Mouse (Mus musculus) kidney, postnatal 4 days (tissue): ENCODE data around the gene Gm49396.

Experiments used
- DNase-seq, 2 experiments: peaks; one replicate each; pipeline ENCODE4 v3.0.0; 2021; ENCODE audit warnings: mixed read lengths in 2 of 2

The Gm49396 gene

DNA sequence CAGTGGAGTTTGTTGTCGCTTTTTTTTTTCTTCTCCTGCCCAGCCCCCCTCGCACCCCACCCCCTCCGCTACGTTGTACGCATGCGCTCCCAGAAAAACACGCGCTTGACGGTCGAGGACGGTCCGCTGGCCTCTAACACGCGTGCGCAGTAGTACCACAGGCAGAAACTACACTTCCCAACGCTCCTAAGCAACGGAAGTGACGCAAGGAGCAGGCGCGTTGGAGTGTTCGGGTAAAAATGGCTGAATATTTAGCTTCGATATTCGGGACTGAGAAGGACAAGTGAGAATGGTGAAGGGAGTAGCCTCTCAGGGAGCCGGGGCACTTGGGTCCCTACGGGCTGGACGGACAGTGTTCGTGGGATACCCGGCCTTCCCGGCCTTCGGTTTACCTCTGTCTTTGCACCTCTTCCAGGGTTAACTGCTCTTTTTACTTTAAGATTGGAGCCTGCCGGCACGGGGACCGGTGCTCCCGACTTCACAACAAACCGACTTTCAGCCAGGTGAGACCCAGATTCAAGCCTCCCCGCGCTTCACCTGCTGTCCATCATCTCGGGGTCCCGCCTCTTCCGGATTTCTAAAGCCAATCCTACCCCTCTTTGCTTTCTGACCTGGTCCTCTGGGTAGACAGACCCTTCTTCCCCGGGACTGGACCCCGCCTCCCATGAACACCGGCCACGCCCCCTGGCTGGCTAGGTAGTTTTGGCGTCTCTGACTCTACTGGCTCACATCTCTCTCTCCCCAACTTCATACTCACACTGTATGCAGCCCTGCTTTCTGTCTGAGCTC is at the start of gene Gm49396, which contains the start of the genes U2af1l4 and Psenen:
Gene Gm49396, plus strand, starts transcription at position 228 of the 789 bp plus-strand sequence.
Gene U2af1l4, plus strand, starts transcription at position 185 of the 789 bp plus-strand sequence.
Gene Psenen, minus strand, starts transcription at position 511 of the 789 bp plus-strand sequence.
- DNase-seq: peak; percentile 96 to 98

DNA sequence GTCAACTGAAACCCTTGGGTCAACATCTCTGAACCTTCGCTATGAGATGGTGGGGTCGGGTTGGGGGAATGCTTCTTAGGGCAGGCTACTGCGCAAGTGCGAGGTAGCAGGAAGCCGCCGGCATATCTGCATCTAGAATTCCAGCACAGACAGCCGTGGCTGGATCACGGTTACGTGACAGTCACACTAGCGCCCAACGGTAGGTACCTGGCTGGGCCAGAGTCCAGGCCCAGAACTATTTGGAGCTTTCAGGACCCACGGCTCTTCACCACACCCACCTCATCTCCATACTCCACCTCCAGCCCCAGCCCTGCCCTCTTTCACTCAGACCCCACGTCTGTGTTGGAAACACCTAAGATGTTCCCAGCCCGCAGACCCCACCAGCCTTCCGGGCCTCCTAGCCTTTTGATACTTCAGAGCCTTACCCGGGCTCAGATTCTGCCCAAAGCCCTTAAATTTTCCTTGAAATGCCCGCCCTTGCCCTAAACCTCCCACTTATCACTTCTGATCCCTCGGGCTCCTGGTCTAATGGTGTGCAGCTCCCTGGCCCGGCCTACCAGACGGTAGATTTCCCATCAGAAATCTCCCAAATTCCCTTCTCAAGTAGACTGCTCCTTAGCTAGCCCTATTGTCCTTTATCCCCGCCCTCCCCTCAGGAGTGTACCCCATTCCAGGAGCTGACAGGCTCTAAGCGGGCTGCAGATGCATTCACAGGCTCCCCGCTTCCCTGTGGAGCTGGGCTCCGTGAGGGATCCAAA is 48.0 kb upstream of the Gm49396 start:
- DNase-seq: no peak

- DNase-seq: no peak
These were observed 44.8 kb upstream of the Gm49396 start for GRCm38 (mm10) chr7:30518325-30518724.

GRCm38 (mm10) chr7:30520396-30520795 is 42.7 kb upstream of the Gm49396 start:
- peak; percentile 42 to 63 for DNase-seq

DNA sequence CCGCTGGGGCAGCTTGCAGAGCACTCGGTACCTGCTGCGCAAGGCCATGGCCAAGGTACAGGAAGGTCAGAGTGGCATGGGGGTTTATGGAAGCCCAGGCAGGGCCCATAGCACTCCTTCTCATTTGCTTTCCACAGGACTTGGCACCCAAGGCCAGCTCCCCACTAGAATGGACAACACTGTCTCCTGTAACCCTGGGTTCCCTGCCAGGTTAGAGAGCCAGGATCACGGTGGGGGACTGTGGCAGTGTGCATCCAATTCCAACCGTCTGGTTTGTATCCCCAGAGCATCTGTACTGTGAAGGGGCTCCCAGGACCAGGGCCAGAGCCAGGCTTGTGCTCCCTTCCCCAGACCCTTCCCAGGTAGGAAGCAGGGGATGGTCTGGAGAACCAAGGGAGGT is 42.3 kb upstream of the Gm49396 start:
- no peak for DNase-seq

GRCm38 (mm10) chr7:30522871-30523270 is 40.3 kb upstream of the Gm49396 start:
- DNase-seq: peak; percentile 51 to 61

DNA sequence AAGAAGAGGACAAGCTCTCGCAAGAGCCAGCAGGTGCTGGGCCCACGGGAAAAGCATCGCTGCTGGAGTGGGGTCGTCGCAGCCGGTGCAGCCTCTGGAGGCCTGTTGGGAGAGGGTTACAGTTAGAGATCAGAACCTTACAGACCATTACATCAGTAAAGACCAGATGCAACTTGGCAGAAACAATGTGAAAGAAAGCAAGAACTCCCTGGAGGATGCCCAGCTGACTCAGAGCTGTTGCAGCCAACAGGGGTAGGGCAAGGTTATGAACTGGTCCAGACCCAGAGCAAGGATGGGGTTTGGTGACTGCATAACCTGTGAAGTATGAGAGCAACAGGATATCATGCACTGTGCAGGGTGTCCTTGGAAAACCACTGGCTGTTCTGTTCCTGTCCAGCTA is 38.7 kb upstream of the Gm49396 start:
- no peak for DNase-seq

GRCm38 (mm10) chr7:30525954-30526353 is 37.2 kb upstream of the Gm49396 start:
- DNase-seq: peak; percentile 43 to 63

GRCm38 (mm10) chr7:30526399-30526798 is 36.7 kb upstream of the Gm49396 start:
- DNase-seq: peak in 1 of 2 experiments; percentile 35

GRCm38 (mm10) chr7:30526981-30527380 is 36.2 kb upstream of the Gm49396 start:
- DNase-seq: no peak

DNA sequence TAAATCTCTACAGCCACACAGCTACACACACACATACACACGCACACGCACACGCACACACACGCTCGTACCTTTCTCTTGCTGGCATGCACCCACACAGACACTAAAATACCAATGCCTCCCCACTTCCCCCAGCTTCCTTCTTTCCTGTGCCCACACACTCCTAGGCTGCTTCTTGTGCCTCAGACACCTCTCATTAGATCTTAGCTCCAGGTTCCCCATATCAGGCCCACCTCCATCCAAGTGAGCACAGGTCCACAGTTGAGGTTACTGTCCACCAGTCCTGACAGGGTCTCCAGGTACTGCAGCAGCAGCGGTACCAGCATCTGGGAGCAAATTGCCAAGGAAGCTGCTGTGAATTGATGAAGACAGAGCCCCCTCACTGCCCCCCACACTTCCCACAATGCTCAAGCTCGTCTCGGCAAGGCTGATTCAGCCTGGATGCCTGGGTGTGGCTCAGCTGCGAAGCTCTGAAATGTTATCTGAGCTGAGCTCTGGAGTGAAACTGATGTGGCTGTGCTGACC is 31.8 kb upstream of the Gm49396 start:
- DNase-seq: no peak

DNA sequence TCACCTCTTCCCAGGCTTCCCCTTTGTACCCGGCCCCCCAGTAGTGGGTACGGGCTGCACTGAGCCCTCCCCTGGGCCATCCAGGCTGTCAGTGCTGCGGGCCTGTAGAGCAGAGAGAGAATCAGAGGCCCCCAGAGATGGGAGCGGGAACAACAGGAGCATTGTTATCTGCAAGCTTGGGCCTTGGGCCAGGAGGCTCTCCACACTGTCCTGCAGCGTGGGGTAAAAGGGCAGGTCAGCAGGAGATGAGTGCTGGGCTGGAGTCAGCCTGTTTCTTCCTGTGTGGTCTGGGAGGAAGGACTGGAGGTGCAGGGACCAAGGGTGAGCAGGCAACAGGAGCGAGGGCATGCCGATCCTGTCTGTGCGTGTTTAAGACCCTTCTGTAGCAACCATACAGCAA is 30.2 kb upstream of the Gm49396 start:
- peak; percentile 64 to 72 for DNase-seq

GRCm38 (mm10) chr7:30533941-30534632 is 29.1 kb upstream of the Gm49396 start:
- no peak for DNase-seq

DNA sequence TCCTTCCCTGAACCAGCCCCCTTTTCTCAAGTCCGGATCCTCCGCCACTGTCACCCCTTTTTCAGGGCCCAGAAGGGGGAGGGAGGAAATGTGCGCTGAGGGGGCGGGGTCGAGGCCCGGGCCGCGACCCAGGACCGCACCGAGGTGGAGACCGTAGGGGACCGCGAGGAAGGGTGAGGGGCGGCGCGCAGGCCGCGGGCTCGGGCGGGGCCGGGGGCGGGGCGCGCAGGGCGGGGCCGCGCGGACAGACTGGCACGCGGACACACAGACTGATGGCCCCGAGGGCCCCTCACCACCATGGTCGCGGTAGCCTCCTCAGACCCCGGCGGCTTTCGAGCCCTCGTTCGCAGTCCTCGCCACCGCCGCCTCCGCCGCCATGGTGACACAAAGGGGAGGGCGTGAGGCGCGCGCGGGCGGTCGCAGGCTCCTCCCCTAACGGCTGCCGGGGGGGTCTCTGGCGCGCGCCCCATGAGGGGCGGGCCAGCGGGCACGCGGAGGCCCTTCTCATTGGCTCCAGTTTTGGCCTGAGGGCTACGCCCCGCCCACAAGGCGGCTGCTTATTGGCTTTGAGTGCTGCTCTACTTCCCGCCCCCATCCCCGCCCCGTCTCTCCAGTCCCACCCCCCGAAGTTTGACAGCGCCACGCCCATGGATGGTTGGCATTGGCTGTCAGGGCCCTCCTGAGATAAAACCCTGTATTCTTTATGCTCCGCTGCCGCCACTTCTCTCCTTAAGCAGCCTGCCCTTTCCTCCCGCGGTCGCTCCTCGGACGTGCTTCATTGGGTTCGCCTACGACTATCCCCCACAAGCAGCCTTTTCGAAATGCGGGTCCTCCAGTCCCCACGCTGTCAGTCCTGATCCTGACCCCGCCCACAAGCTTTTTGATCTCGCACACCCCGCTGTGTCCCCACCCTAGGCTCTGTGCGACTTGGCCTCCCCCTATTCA is 28.2 kb upstream of the Gm49396 start, which contains the start of gene Arhgap33:
Gene Arhgap33, minus strand, starts transcription at position 428 of the 945 bp plus-strand sequence.
- peak; percentile 97 to 98 for DNase-seq

DNA sequence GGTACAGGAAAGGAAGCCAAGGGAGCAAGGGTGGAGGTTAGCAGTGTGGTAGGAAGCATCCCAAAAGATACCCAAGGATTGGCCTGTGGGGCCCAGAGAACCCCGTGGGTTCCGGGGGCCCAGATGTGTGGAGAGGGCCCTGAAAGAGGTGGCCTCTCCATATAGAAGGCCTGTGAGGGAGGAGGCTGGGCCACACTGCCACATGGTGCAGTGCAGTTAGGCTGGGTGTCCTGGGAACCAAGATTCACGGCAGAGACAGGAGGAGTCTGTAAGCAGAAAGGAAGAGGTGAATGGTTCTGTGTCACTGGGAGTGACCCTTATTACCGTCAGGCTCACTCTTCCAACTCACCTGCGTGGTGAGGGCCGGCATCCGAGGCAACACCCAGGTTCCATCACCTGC is 22.6 kb upstream of the Gm49396 start:
- DNase-seq: no peak

- DNase-seq: no peak
These were observed 18.8 kb upstream of the Gm49396 start for GRCm38 (mm10) chr7:30544327-30544726.

GRCm38 (mm10) chr7:30549880-30550279 is 13.3 kb upstream of the Gm49396 start:
- no peak for DNase-seq

GRCm38 (mm10) chr7:30550603-30551002 is 12.5 kb upstream of the Gm49396 start:
- no peak for DNase-seq

- no peak for DNase-seq
These were observed 11.6 kb upstream of the Gm49396 start for GRCm38 (mm10) chr7:30551445-30552101.

GRCm38 (mm10) chr7:30552102-30553020 is 10.8 kb upstream of the Gm49396 start, which contains the start of the genes Hspb6 and Proser3:
Hspb6 (plus strand) TSS chr7:30552178.
Proser3 (minus strand) TSS chr7:30552299.
- peak; percentile 97 to 98 for DNase-seq
